Mouse (Mus musculus): ENCODE results near the gene Rai2. TPM values are rescaled to one million over a fixed set of nuclear protein-coding genes. Genes with fewer than 3 reads are reported as not detected.
"Not testable (repeated sequence)": the region's sequence is repeated elsewhere in the genome, so short reads cannot be mapped to it uniquely, and the experiment has no call there.

The Rai2 gene
- polyA plus RNA-seq, 1 experiment from 2014 or later: 1.1 TPM

DNA sequence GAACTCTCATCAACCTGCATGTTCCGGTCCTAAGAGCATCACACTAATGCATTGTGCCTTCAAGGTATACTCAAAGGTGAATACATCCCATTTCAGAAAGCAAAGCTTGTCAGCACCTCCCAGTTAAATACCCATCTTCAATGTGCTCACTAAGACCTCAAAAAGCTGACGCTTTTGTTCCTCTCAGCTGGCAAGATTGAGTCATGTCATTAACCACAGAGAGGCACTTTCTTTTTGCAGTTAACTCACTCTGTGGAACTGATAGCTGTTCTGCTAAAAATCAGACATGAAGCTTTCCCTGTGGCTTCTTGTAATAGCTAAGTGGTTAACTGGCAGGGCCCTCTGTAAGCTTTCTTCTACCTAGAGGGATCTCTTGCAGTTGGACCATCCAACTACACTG lies 36.6 kb downstream of the Rai2 start:
- Histone ChIP-seq H3K36me3 (ENCODE audit: control insufficient read depth, insufficient read depth, low read length) (no peaks in the 10 kb centered on the region), H3K27ac (ENCODE audit: low read depth, low read length) (no peak overlapping the region), H3K27me3 (replicated peaks; ENCODE audit: control insufficient read depth, insufficient read depth, low read length) (peaks cover 12% of the 10 kb centered on the region), H3K9ac (ENCODE audit: low read depth, low read length) (no peak overlapping the region), H3K9me3 (ENCODE audit: control insufficient read depth, low read length) (no peaks in the 10 kb centered on the region), H3K4me1 (replicated peaks; ENCODE audit: control insufficient read depth, insufficient read depth, low read length) (no peaks in the 10 kb centered on the region), H3K4me2 (no peak overlapping the region), H3K4me3 (ENCODE audit: low read depth, low read length) (no peak overlapping the region)
- WGBS: 73% methylated on average over 2 of the region's 2 CpGs
- no peak for DNase-seq (ENCODE audit: low spot score)
- ATAC-seq (replicated peaks; ENCODE audit: low FRiP score): no peak

DNA sequence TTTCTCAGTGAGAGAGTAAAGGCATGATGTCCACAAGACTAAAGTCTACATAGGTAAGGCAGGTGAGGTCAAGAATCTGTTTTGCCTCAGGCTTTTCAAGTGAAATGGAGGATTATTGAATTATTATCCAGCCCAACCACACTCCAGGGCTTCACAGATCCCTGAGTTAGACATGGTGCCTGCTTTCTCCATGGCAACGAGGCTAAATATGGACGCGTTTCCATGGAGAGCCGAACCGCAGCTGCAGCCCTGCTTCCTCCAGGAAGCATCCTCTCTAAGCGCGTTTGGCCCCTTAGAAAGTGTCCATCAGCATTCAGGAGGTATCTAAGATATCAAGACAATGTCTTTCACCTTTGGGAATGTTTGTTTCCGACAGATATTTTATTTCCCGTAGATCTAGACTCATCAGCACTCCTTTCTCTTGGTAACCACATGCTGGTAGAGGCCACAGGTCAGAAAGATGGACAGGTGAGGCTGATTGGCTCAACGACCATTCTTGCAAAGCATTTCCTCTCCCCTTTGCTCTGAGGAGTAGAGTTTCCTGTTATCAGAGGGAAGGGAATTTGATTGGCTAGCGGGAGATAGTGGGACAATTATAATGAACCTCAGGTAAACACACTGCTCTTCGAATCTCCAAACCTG lies 59.6 kb downstream of the Rai2 start:
- no peaks in the 10 kb centered on the region for H3K9me3 ChIP-seq (ENCODE audit: control insufficient read depth, low read length)

DNA sequence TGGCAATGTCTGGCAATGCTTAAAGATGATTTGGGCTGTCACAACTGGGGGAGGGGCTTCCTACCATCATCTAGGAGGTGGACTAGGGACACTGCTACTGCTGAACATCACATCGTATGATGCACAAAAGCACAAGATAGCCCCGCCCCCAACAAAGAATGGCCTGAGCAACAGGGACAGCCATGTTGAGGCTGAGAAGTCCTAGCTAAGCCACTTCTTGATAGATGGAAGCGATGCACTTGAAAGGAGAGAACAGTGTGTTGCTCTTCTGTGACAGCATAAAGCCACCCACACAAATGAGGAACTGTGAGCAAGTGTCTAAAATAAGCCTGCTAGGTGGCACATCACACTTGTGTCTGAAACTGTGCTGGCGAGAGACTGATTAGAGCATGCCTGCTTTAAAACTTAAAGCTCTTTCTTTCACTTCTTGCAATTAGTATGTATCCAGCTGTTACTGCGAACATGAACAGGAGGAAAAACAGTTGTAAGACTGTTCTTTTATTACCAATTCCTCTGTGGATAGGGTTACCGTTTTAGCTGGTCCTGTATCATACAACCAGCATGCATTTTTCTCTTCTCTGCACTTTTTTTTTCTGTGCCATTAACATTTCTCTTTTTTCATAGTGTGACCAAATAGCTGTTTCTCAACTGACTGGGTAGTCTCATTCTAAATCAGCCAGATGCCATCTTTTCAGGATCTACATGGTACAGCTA lies 63.6 kb downstream of the Rai2 start:
- Histone ChIP-seq H3K4me1 (replicated peaks; ENCODE audit: control insufficient read depth, insufficient read depth, low read length) (no peaks in the 10 kb centered on the region), H3K9me3 (ENCODE audit: control insufficient read depth, low read length) (no peaks in the 10 kb centered on the region), H3K36me3 (ENCODE audit: control insufficient read depth, insufficient read depth, low read length) (no peaks in the 10 kb centered on the region), H3K27me3 (replicated peaks; ENCODE audit: control insufficient read depth, insufficient read depth, low read length) (peaks cover 11% of the 10 kb centered on the region), H3K9ac (ENCODE audit: low read depth, low read length) (no peak overlapping the region), H3K4me2 (no peak overlapping the region), H3K27ac (ENCODE audit: low read depth, low read length) (no peak overlapping the region), H3K4me3 (ENCODE audit: low read depth, low read length) (no peak overlapping the region)
- no peak for DNase-seq (ENCODE audit: low spot score)
- ATAC-seq (replicated peaks; ENCODE audit: low FRiP score): no peak
- WGBS: 78% methylated on average over 6 of the region's 6 CpGs

More for the DNA sequence above, 59.6 kb downstream of the Rai2 start:
- Histone ChIP-seq H3K36me3 (ENCODE audit: control insufficient read depth, insufficient read depth, low read length) (no peaks in the 10 kb centered on the region), H3K27me3 (replicated peaks; ENCODE audit: control insufficient read depth, insufficient read depth, low read length) (peaks cover 4% of the 10 kb centered on the region), H3K4me1 (replicated peaks; ENCODE audit: control insufficient read depth, insufficient read depth, low read length) (no peaks in the 10 kb centered on the region), H3K9ac (ENCODE audit: low read depth, low read length) (no peak overlapping the region), H3K4me2 (no peak overlapping the region), H3K27ac (ENCODE audit: low read depth, low read length) (no peak overlapping the region), H3K4me3 (ENCODE audit: low read depth, low read length) (no peak overlapping the region)
- ATAC-seq (replicated peaks; ENCODE audit: low FRiP score): no peak
- no peak for DNase-seq (ENCODE audit: low spot score)
- 73% methylated on average over 12 of the region's 12 CpGs for WGBS

DNA sequence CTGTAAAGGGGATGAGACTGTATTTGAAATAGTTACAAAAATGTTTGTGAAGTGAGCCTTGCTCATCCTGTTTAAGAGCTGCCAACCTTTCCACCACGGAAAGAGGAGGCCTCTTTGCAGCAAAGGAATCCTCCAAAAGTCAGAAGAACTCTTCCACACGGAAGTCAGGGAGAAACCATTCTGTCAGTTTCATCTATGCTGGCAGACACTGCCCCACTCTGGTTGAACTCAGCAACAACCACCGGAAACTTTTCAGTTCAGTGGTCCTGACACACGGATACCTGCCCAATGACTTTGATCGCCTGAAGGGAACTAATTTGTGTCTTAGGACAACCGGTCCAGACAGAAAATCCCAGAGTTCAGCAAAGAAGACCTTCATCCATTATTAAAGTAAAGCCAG lies 73.3 kb downstream of the Rai2 start:
- H3K4me2 ChIP-seq: no peak overlapping the region
- WGBS: 34% methylated on average over 6 of the region's 6 CpGs
- H3K27ac ChIP-seq (ENCODE audit: low read depth, low read length): no peak overlapping the region
- H3K36me3 ChIP-seq (ENCODE audit: control insufficient read depth, insufficient read depth, low read length): no peaks in the 10 kb centered on the region
- H3K9me3 ChIP-seq (ENCODE audit: control insufficient read depth, low read length): no peaks in the 10 kb centered on the region
- peaks cover 2% of the 10 kb centered on the region; the same call in 1 of the 2 replicates for H3K27me3 ChIP-seq (replicated peaks; ENCODE audit: control insufficient read depth, insufficient read depth, low read length)
- H3K9ac ChIP-seq (ENCODE audit: low read depth, low read length): no peak overlapping the region
- H3K4me3 ChIP-seq (ENCODE audit: low read depth, low read length): no peak overlapping the region
- DNase-seq (ENCODE audit: low spot score): no peak
- no peak for ATAC-seq (replicated peaks; ENCODE audit: low FRiP score)
- no peaks in the 10 kb centered on the region for H3K4me1 ChIP-seq (replicated peaks; ENCODE audit: control insufficient read depth, insufficient read depth, low read length)

GRCm38 (mm10) chrX:161826186-161826585 lies 109.3 kb downstream of the Rai2 start:
- H3K9me3 ChIP-seq (ENCODE audit: control insufficient read depth, low read length); H3K27me3 ChIP-seq (replicated peaks; ENCODE audit: control insufficient read depth, insufficient read depth, low read length); H3K4me3 ChIP-seq (ENCODE audit: low read depth, low read length); H3K36me3 ChIP-seq (ENCODE audit: control insufficient read depth, insufficient read depth, low read length); ATAC-seq (replicated peaks; ENCODE audit: low FRiP score); H3K27ac ChIP-seq (ENCODE audit: low read depth, low read length); H3K9ac ChIP-seq (ENCODE audit: low read depth, low read length); H3K4me2 ChIP-seq; DNase-seq (ENCODE audit: low spot score); H3K4me1 ChIP-seq (replicated peaks; ENCODE audit: control insufficient read depth, insufficient read depth, low read length): not testable (repeated sequence)
- WGBS: 19% methylated on average over 2 of the region's 2 CpGs
